Mouse (Mus musculus): ENCODE data around the gene Pde6h. TPM values are rescaled to one million over a fixed set of nuclear protein-coding genes. Genes with fewer than 3 reads are reported as not detected.

Gene Pde6h
- total and polyA plus RNA-seq, 3 experiments: 0.04 to 0.30 TPM; not detected in 1

GRCm38 (mm10) chr6:136920320-136921257, 3.0 kb upstream of the Pde6h start:
- Histone ChIP-seq H3K4me3 (replicated peaks in 1 of 3; ENCODE audit: low read depth in 2 of 3, low read length in 2 of 3, poor library complexity in 1 of 3) (no peak overlapping the region), H3K9ac (ENCODE audit: insufficient read depth, low read depth) (no peak overlapping the region), H3K27ac (ENCODE audit: insufficient read depth, low read depth) (no peak overlapping the region), H3K27me3 (replicated peaks) (no peaks in the 10 kb centered on the region), H3K9me3 (replicated peaks; ENCODE audit: low read length) (no peaks in the 10 kb centered on the region), H3K4me1 (ENCODE audit: control insufficient read depth in 1 of 2, insufficient read depth in 2 of 2) (peaks cover 0 to 20% of the 10 kb centered on the region in 2 experiments; a peak in 2 of 4 replicates), H3K79me2 (replicated peaks; ENCODE audit: control insufficient read depth, extremely low read depth, insufficient read depth, poor library complexity, severe bottlenecking) (no peaks in the 10 kb centered on the region), H3K36me3 (replicated peaks in 1 of 2; ENCODE audit: control insufficient read depth in 1 of 2, insufficient read depth in 1 of 2, low read length in 1 of 2) (peaks cover 32 to 80% of the 10 kb centered on the region in 2 experiments), H3K4me2 (ENCODE audit: insufficient read depth, low read depth, poor library complexity, severe bottlenecking) (no peak overlapping the region)
- DNase-seq (ENCODE audit: extremely low read depth): peak; percentile 76
- TF ChIP-seq NELFE (IDR thresholded peaks at IDR 0.05; ENCODE audit: low read depth, low read length) (0 out of 2 replicates have a peak, but pooled peaks have one; percentile 27), JUND (conservative IDR thresholded peaks at IDR 0.05; ENCODE audit: low read depth, low read length) (0 out of 2 replicates have a peak, but pooled peaks have one; percentile 19), SMC3 (IDR thresholded peaks at IDR 0.05; ENCODE audit: low read depth, low read length) (peak; percentile 77), MXI1 (IDR thresholded peaks at IDR 0.05; ENCODE audit: low read depth, low read length) (no peak), TCF12 (IDR thresholded peaks at IDR 0.05; ENCODE audit: low read depth, low read length) (no peak), NRF1 (IDR thresholded peaks at IDR 0.05; ENCODE audit: low read depth, low read length) (no peak), SIN3A (IDR thresholded peaks at IDR 0.05; ENCODE audit: low read length) (0 out of 2 replicates have a peak, but pooled peaks have one; percentile 23), CHD2 (IDR thresholded peaks at IDR 0.05; ENCODE audit: low read length) (no peak), KAT2A (IDR thresholded peaks at IDR 0.05; ENCODE audit: insufficient replicate concordance, low read length) (no peak), MAFK (IDR thresholded peaks at IDR 0.05; ENCODE audit: insufficient replicate concordance, low read length) (no peak), MEF2A (IDR thresholded peaks at IDR 0.05; ENCODE audit: borderline replicate concordance, low read depth, low read length) (no peak), RAD21 (IDR thresholded peaks at IDR 0.05; ENCODE audit: low read depth, low read length) (peak; percentile 53), CTCF (conservative IDR thresholded peaks at IDR 0.05 in 1 of 2, IDR thresholded peaks at IDR 0.05 in 1 of 2; ENCODE audit: low read depth in 2 of 2, low read length in 2 of 2) (peak; percentile 77 to 90), ZC3H11A (IDR thresholded peaks at IDR 0.05; ENCODE audit: low read depth, low read length) (0 out of 2 replicates have a peak, but pooled peaks have one; percentile 2), IRF4 (IDR thresholded peaks at IDR 0.05; ENCODE audit: low read depth, low read length) (no peak), UBTF (IDR thresholded peaks at IDR 0.05; ENCODE audit: low read depth, low read length) (no peak), E2F4 (IDR thresholded peaks at IDR 0.05; ENCODE audit: insufficient replicate concordance, low read depth, low read length) (no peak), ZKSCAN1 (IDR thresholded peaks at IDR 0.05; ENCODE audit: borderline replicate concordance, low read depth, low read length) (no peak), BHLHE40 (IDR thresholded peaks at IDR 0.05; ENCODE audit: low read depth, low read length) (no peak), ZNF384 (IDR thresholded peaks at IDR 0.05; ENCODE audit: low read depth, low read length) (no peak), HCFC1 (IDR thresholded peaks at IDR 0.05; ENCODE audit: low read depth, low read length) (no peak)
- dilution Hi-C loops (cut with MboI; ENCODE audit: extremely low pct_ligation_motif_present, extremely low pct_unique_long_range_greater_than_20kb, low sequenced_read_pairs): no loop called here
- in situ Hi-C loops (cut with MboI; ENCODE audit: low pct_ligation_motif_present, low pct_unique_long_range_greater_than_20kb, low sequenced_read_pairs): no loop called here
